Mouse (Mus musculus): ENCODE measurements around the gene Smarcd1.

DNA sequence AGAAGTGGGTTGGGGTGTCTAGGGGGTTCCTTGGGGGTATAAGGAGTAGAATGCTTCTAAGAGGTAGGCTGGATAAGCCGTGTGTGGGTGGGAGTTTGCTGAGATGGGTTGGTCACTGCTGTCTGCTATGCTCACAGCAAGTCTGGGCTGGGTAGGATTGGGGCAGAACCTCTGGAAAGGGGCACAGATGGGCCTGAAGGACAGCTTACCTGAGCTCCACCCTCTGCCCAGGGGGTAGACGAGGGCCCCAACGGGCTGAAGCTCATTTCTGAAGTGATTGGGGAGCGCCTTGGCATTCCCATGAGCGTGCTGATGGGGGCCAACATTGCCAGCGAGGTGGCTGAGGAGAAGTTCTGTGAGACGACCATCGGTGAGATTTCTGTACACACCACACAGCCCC lies 17.9 kb downstream of the Smarcd1 start:
- TF ChIP-seq POLR2A (IDR thresholded peaks at IDR 0.05; ENCODE audit: extremely low read depth, insufficient read depth, low read length) (no peak), CTCF (IDR thresholded peaks at IDR 0.05; ENCODE audit: low read depth, low read length) (no peak)
